Mouse (Mus musculus): Measurements from ENCODE around the gene Osbpl2. TPM values are rescaled to one million over a fixed set of nuclear protein-coding genes. Genes with fewer than 3 reads are reported as not detected.

The Osbpl2 gene
- total and polyA plus RNA-seq, 3 experiments = 13.3 to 25.5 TPM; not detected in 1

GRCm38 (mm10) chr2:180120292-180120761 is 1.2 kb downstream of the Osbpl2 start:
- Histone ChIP-seq H3K9me3 (replicated peaks; ENCODE audit: insufficient read depth, low read length) (no peaks in the 10 kb centered on the region), H3K27me3 (ENCODE audit: control insufficient read depth in 1 of 2, insufficient read depth in 2 of 2, low read length in 2 of 2) (no peaks in the 10 kb centered on the region), H3K4me1 (ENCODE audit: control insufficient read depth in 1 of 2, insufficient read depth in 2 of 2, low read length in 2 of 2) (peaks cover 29 to 39% of the 10 kb centered on the region in 2 experiments), H3K36me3 (ENCODE audit: control insufficient read depth in 1 of 2, insufficient read depth in 2 of 2, low read length in 2 of 2) (peaks cover 12 to 38% of the 10 kb centered on the region in 2 experiments; a peak in 3 of 4 replicates), H3K9ac (ENCODE audit: control insufficient read depth, low read depth, low read length, poor library complexity, severe bottlenecking) (peak overlapping the region; percentile 94), H3K4me3 (ENCODE audit: control insufficient read depth in 1 of 2, insufficient read depth in 1 of 2, low read depth in 2 of 2, low read length in 2 of 2) (peak overlapping the region; percentile 79 to 94), H3K79me2 (ENCODE audit: control insufficient read depth, insufficient read depth, low read length, poor library complexity) (peaks cover 27% of the 10 kb centered on the region), H3K27ac (ENCODE audit: control insufficient read depth, low read depth, low read length) (peak overlapping the region; percentile 87)
- peak; percentile 77 for DNase-seq (ENCODE audit: low read depth, low spot score)
- TF ChIP-seq POLR2A (IDR thresholded peaks at IDR 0.05; ENCODE audit: control insufficient read depth in 1 of 2, insufficient read depth in 1 of 2, low read depth in 1 of 2, low read length in 2 of 2, poor library complexity in 1 of 2) = no peak
- TF ChIP-seq SIN3A (IDR thresholded peaks at IDR 0.05; ENCODE audit: low read length) = peak; percentile 96
- 0 out of 2 replicates have a peak, but pooled peaks have one; percentile 34 for TF ChIP-seq POLR2AphosphoS2 (IDR thresholded peaks at IDR 0.05; ENCODE audit: low read length)
- TF ChIP-seq ZC3H11A (IDR thresholded peaks at IDR 0.05; ENCODE audit: low read depth, low read length) = no peak
- no peak for TF ChIP-seq POLR2AphosphoS5 (IDR thresholded peaks at IDR 0.05; ENCODE audit: borderline replicate concordance, low read depth, low read length)
- no peak for TF ChIP-seq USF2 (IDR thresholded peaks at IDR 0.05; ENCODE audit: borderline replicate concordance in 1 of 2, insufficient read depth in 1 of 2, low read depth in 1 of 2, low read length in 2 of 2)
- TF ChIP-seq NELFE (IDR thresholded peaks at IDR 0.05; ENCODE audit: low read depth, low read length) = no peak
- TF ChIP-seq GABPA (IDR thresholded peaks at IDR 0.05; ENCODE audit: low read depth, low read length) = no peak
- peak; percentile 58; the same call in 1 of the 2 replicates for TF ChIP-seq ZKSCAN1 (IDR thresholded peaks at IDR 0.05; ENCODE audit: low read depth, low read length)
- TF ChIP-seq MYB (IDR thresholded peaks at IDR 0.05; ENCODE audit: low read depth, low read length) = peak; percentile 68
- 0 out of 2 replicates have a peak, but pooled peaks have one; percentile 78 for TF ChIP-seq MYC (IDR thresholded peaks at IDR 0.05; ENCODE audit: low read depth, low read length)
- TF ChIP-seq MXI1 (IDR thresholded peaks at IDR 0.05; ENCODE audit: low read depth, low read length) = peak; percentile 64; the same call in 1 of the 2 replicates
- TF ChIP-seq CTCF (IDR thresholded peaks at IDR 0.05 in 2 of 3, conservative IDR thresholded peaks at IDR 0.05 in 1 of 3; ENCODE audit: control insufficient read depth in 1 of 3, insufficient read depth in 1 of 3, low read depth in 2 of 3, low read length in 3 of 3, poor library complexity in 1 of 3, severe bottlenecking in 1 of 3) = no peak
- peak; percentile 72 for TF ChIP-seq TCF12 (IDR thresholded peaks at IDR 0.05; ENCODE audit: low read depth, low read length)
- no peak for TF ChIP-seq CHD2 (IDR thresholded peaks at IDR 0.05; ENCODE audit: low read length)
- peak; percentile 39 for TF ChIP-seq KAT2A (conservative IDR thresholded peaks at IDR 0.05; ENCODE audit: low read depth, low read length)
- TF ChIP-seq EP300 (IDR thresholded peaks at IDR 0.05; ENCODE audit: low read depth in 1 of 2, low read length in 2 of 2) = peak; percentile 86 to 88
- TF ChIP-seq UBTF (IDR thresholded peaks at IDR 0.05; ENCODE audit: borderline replicate concordance, insufficient read depth, low read depth, low read length) = no peak
- TF ChIP-seq CHD1 (IDR thresholded peaks at IDR 0.05; ENCODE audit: low read depth, low read length) = peak; percentile 53; the same call in 1 of the 2 replicates
- no peak for TF ChIP-seq BHLHE40 (IDR thresholded peaks at IDR 0.05; ENCODE audit: borderline replicate concordance, low read depth, low read length)
- TF ChIP-seq HCFC1 (IDR thresholded peaks at IDR 0.05; ENCODE audit: low read depth, low read length) = peak; percentile 57; the same call in 1 of the 2 replicates
- TF ChIP-seq ELF1 (IDR thresholded peaks at IDR 0.05; ENCODE audit: low read depth, low read length) = peak; percentile 47; the same call in 1 of the 2 replicates
- TF ChIP-seq MAZ (IDR thresholded peaks at IDR 0.05; ENCODE audit: low read depth, low read length) = no peak
- TF ChIP-seq RCOR1 (IDR thresholded peaks at IDR 0.05; ENCODE audit: low read depth, low read length) = peak; percentile 44; the same call in 1 of the 2 replicates
- 0 out of 2 replicates have a peak, but pooled peaks have one; percentile 5 for TF ChIP-seq NRF1 (IDR thresholded peaks at IDR 0.05; ENCODE audit: insufficient read depth, low read depth, low read length, poor library complexity, severe bottlenecking)
- TF ChIP-seq TAL1 (IDR thresholded peaks at IDR 0.05; ENCODE audit: low read length) = peak; percentile 50
- no peak for TF ChIP-seq SMC3 (IDR thresholded peaks at IDR 0.05; ENCODE audit: low read depth, low read length)
- no peak for TF ChIP-seq MAX (IDR thresholded peaks at IDR 0.05; ENCODE audit: low read length)
- peak; percentile 100 for TF ChIP-seq ZNF384 (IDR thresholded peaks at IDR 0.05; ENCODE audit: low read depth, low read length)
- no peak for TF ChIP-seq RAD21 (IDR thresholded peaks at IDR 0.05; ENCODE audit: low read depth, low read length)
- peak; percentile 83 for TF ChIP-seq GATA1 (IDR thresholded peaks at IDR 0.05; ENCODE audit: low read depth, low read length)
- TF ChIP-seq USF1 (IDR thresholded peaks at IDR 0.05; ENCODE audit: low read depth, low read length) = no peak; the same call in 1 of the 2 replicates
- TF ChIP-seq MAFK (IDR thresholded peaks at IDR 0.05; ENCODE audit: borderline replicate concordance, low read depth, low read length) = 0 out of 2 replicates have a peak, but pooled peaks have one; percentile 23
- TF ChIP-seq E2F4 (IDR thresholded peaks at IDR 0.05; ENCODE audit: borderline replicate concordance, low read depth, low read length) = no peak
- TF ChIP-seq ZMIZ1 (IDR thresholded peaks at IDR 0.05; ENCODE audit: low read depth, low read length) = 0 out of 2 replicates have a peak, but pooled peaks have one; percentile 32
- TF ChIP-seq MEF2A (IDR thresholded peaks at IDR 0.05; ENCODE audit: extremely low read depth, insufficient replicate concordance, low read depth, low read length, poor library complexity, severe bottlenecking) = no peak

All from MEL (cell line).